Mouse (Mus musculus): ENCODE measurements at regions not wholly inside any gene's neighbourhood (a gene's known extent, or its start where the extent isn't known, plus 50 kb on each side); places are given as distances from the start of the nearest gene placed in this dataset.
A peak's percentile ranks its signal among the peaks of the same experiment; 100 is the strongest.

GRCm38 (mm10) chr12:25188556-25188955 is 91.6 kb upstream of the Id2 start:
- no peak for DNase-seq (ENCODE audit: low spot score in 2 of 2)
- peak overlapping the region; percentile 33; the same call in 1 of the 2 replicates for H3K27ac ChIP-seq

GRCm38 (mm10) chr12:25187216-25187615 is 90.3 kb upstream of the Id2 start:
- no peak for DNase-seq (ENCODE audit: low spot score in 2 of 2)
- no peak overlapping the region for H3K4me3 ChIP-seq
- no peak overlapping the region for H3K27ac ChIP-seq
- TF ChIP-seq CTCF (conservative IDR thresholded peaks at IDR 0.05), result no peak

More at GRCm38 (mm10) chr12:25188556-25188955, 91.6 kb upstream of the Id2 start:
- no peak overlapping the region for H3K4me3 ChIP-seq
- TF ChIP-seq CTCF (conservative IDR thresholded peaks at IDR 0.05), result no peak

GRCm38 (mm10) chr12:25182680-25183079 is 85.7 kb upstream of the Id2 start:
- Histone ChIP-seq H3K27ac (no peak overlapping the region), H3K4me3 (no peak overlapping the region)
- no peak for DNase-seq (ENCODE audit: low spot score in 2 of 2)
- TF ChIP-seq CTCF (conservative IDR thresholded peaks at IDR 0.05), result no peak

GRCm38 (mm10) chr12:25181317-25181716 is 84.4 kb upstream of the Id2 start:
- H3K27ac ChIP-seq, result no peak overlapping the region
- no peak overlapping the region for H3K4me3 ChIP-seq
- peak in 1 of 2 experiments; percentile 20 for DNase-seq (ENCODE audit: low spot score in 2 of 2)
- TF ChIP-seq CTCF (conservative IDR thresholded peaks at IDR 0.05), result no peak

- TF ChIP-seq CTCF (conservative IDR thresholded peaks at IDR 0.05), result peak; percentile 52
- no peak overlapping the region for H3K4me3 ChIP-seq
Observed at GRCm38 (mm10) chr12:25180861-25181260, 83.9 kb upstream of the Id2 start.

GRCm38 (mm10) chr12:25180289-25180688 is 83.3 kb upstream of the Id2 start:
- TF ChIP-seq CTCF (conservative IDR thresholded peaks at IDR 0.05), result no peak
- no peak for DNase-seq (ENCODE audit: low spot score in 2 of 2)
- H3K4me3 ChIP-seq, result no peak overlapping the region

More at GRCm38 (mm10) chr12:25180861-25181260, 83.9 kb upstream of the Id2 start:
- DNase-seq (ENCODE audit: low spot score in 2 of 2), result no peak
- no peak overlapping the region for H3K27ac ChIP-seq

GRCm38 (mm10) chr12:25178491-25179115 is 81.7 kb upstream of the Id2 start:
- TF ChIP-seq CTCF (conservative IDR thresholded peaks at IDR 0.05), result no peak
- no peak for DNase-seq (ENCODE audit: low spot score in 2 of 2)
- Histone ChIP-seq H3K4me3 (no peak overlapping the region), H3K27ac (no peak overlapping the region)

More at GRCm38 (mm10) chr12:25180289-25180688, 83.3 kb upstream of the Id2 start:
- no peak overlapping the region for H3K27ac ChIP-seq

- no peak for TF ChIP-seq CTCF (conservative IDR thresholded peaks at IDR 0.05)
- no peak for DNase-seq (ENCODE audit: low spot score in 2 of 2)
- Histone ChIP-seq H3K4me3 (no peak overlapping the region), H3K27ac (no peak overlapping the region)
Observed at GRCm38 (mm10) chr12:25177827-25178226, 80.9 kb upstream of the Id2 start.

GRCm38 (mm10) chr12:25176565-25176964 is 79.6 kb upstream of the Id2 start:
- no peak for DNase-seq (ENCODE audit: low spot score in 2 of 2)
- Histone ChIP-seq H3K27ac (no peak overlapping the region), H3K4me3 (no peak overlapping the region)
- no peak for TF ChIP-seq CTCF (conservative IDR thresholded peaks at IDR 0.05)

- Histone ChIP-seq H3K27ac (no peak overlapping the region), H3K4me3 (no peak overlapping the region)
- no peak for TF ChIP-seq CTCF (conservative IDR thresholded peaks at IDR 0.05)
- DNase-seq (ENCODE audit: low spot score in 2 of 2), result no peak
Observed at GRCm38 (mm10) chr12:25173064-25173463, 76.1 kb upstream of the Id2 start.

GRCm38 (mm10) chr12:25172450-25172849 is 75.5 kb upstream of the Id2 start:
- TF ChIP-seq CTCF (conservative IDR thresholded peaks at IDR 0.05), result no peak
- no peak overlapping the region for H3K27ac ChIP-seq
- no peak for DNase-seq (ENCODE audit: low spot score in 2 of 2)
- H3K4me3 ChIP-seq, result no peak overlapping the region

GRCm38 (mm10) chr12:25169611-25170010 is 72.7 kb upstream of the Id2 start:
- H3K4me3 ChIP-seq, result no peak overlapping the region
- no peak for DNase-seq (ENCODE audit: low spot score in 2 of 2)
- no peak overlapping the region for H3K27ac ChIP-seq
- TF ChIP-seq CTCF (conservative IDR thresholded peaks at IDR 0.05), result no peak

GRCm38 (mm10) chr12:25168213-25168545 is 71.2 kb upstream of the Id2 start:
- Histone ChIP-seq H3K4me3 (no peak overlapping the region), H3K27ac (no peak overlapping the region)
- TF ChIP-seq CTCF (conservative IDR thresholded peaks at IDR 0.05), result no peak
- DNase-seq (ENCODE audit: low spot score in 2 of 2), result no peak

GRCm38 (mm10) chr12:25167504-25168212 is 70.7 kb upstream of the Id2 start:
- no peak for DNase-seq (ENCODE audit: low spot score in 2 of 2)
- TF ChIP-seq CTCF (conservative IDR thresholded peaks at IDR 0.05), result no peak
- H3K27ac ChIP-seq, result no peak overlapping the region
- no peak overlapping the region for H3K4me3 ChIP-seq
